Mouse (Mus musculus): ENCODE results near the gene Tex261. TPM values are rescaled to one million over a fixed set of nuclear protein-coding genes. Genes with fewer than 3 reads are reported as not detected.
"Not testable (repeated sequence)": the region's sequence is repeated elsewhere in the genome, so short reads cannot be mapped to it uniquely, and the experiment has no call there.

The Tex261 gene
- polyA plus RNA-seq, 1 experiment from 2014 or later = 76.9 TPM

DNA sequence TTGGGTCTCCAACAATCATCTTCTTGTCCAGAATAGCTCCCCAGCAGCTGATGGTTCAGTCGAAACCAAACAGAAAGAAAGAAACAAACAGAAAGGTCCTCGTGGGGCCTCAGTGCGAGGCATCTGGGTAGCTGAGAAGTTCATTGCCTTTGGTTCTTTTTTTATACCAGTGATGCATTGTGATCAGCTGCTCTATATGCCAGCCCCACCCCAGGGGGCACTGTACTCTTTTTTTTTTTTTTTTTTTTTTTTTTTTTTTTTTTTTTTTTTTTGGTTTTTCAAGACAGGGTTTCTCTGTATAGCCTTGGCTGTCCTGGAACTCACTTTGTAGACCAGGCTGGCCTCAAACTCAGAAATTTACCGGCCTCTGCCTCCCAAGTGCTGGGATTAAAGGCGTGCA, 14.9 kb upstream of the Tex261 start:
- not testable (repeated sequence) for H3K4me2 ChIP-seq; H3K9me3 ChIP-seq; ATAC-seq (ENCODE audit: insufficient number of reproducible peaks, insufficient read depth, low FRiP score, low TSS enrichment, low read depth); H3K4me3 ChIP-seq (replicated peaks); H3K27me3 ChIP-seq; H3K27ac ChIP-seq; H3K9ac ChIP-seq (replicated peaks); H3K4me1 ChIP-seq (replicated peaks); H3K36me3 ChIP-seq
- WGBS = 85% methylated on average over 5 of the region's 5 CpGs

DNA sequence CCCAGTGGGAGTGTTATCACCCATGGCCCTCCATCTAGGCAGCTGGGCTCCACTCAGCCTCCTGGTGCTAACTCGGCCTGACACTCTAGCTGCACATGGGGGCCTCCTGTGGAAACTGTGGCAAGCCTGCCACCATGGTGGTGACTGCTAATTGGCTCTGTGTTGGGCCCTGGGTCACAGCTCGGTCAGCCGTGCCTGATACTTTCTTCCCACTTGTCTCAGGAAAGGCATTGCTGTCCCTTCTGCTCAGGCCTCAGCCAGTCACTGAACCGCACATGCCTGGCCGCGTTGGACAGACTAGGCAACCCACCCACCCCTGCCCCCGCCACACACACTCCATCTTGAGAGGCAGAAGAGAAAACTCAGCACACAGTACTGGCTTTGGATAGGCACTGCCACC, 12.9 kb upstream of the Tex261 start:
- ATAC-seq (ENCODE audit: insufficient number of reproducible peaks, insufficient read depth, low FRiP score, low TSS enrichment, low read depth) = no peak
- Histone ChIP-seq H3K36me3 (no peaks in the 10 kb centered on the region), H3K27me3 (peaks cover 6% of the 10 kb centered on the region; the same call in 1 of the 2 replicates), H3K4me1 (replicated peaks) (no peaks in the 10 kb centered on the region), H3K27ac (no peak overlapping the region), H3K4me2 (no peak overlapping the region), H3K9me3 (no peaks in the 10 kb centered on the region), H3K9ac (replicated peaks) (no peak overlapping the region), H3K4me3 (replicated peaks) (no peak overlapping the region)
- WGBS = 81% methylated on average over 7 of the region's 7 CpGs

- no peaks in the 10 kb centered on the region for H3K36me3 ChIP-seq
- H3K9ac ChIP-seq (replicated peaks) = no peak overlapping the region
- no peak overlapping the region for H3K4me3 ChIP-seq (replicated peaks)
- 74% methylated on average over 3 of the region's 3 CpGs for WGBS
- H3K4me1 ChIP-seq (replicated peaks) = no peaks in the 10 kb centered on the region
- no peak overlapping the region for H3K27ac ChIP-seq
- H3K27me3 ChIP-seq = peaks cover 6% of the 10 kb centered on the region; the same call in 1 of the 2 replicates
- ATAC-seq (ENCODE audit: insufficient number of reproducible peaks, insufficient read depth, low FRiP score, low TSS enrichment, low read depth) = no peak
- no peaks in the 10 kb centered on the region for H3K9me3 ChIP-seq
- no peak overlapping the region for H3K4me2 ChIP-seq
Observed at GRCm38 (mm10) chr6:83786426-83786825, 10.8 kb upstream of the Tex261 start.

GRCm38 (mm10) chr6:83779026-83779425, 3.4 kb upstream of the Tex261 start:
- H3K9me3 ChIP-seq = no peaks in the 10 kb centered on the region
- no peak overlapping the region for H3K27ac ChIP-seq
- 7% methylated on average over 5 of the region's 5 CpGs for WGBS
- H3K27me3 ChIP-seq = no peaks in the 10 kb centered on the region
- H3K4me1 ChIP-seq (replicated peaks) = peaks cover 11% of the 10 kb centered on the region
- H3K36me3 ChIP-seq = no peaks in the 10 kb centered on the region
- H3K4me3 ChIP-seq (replicated peaks) = no peak overlapping the region
- no peak for ATAC-seq (ENCODE audit: insufficient number of reproducible peaks, insufficient read depth, low FRiP score, low TSS enrichment, low read depth)
- H3K9ac ChIP-seq (replicated peaks) = no peak overlapping the region
- no peak overlapping the region for H3K4me2 ChIP-seq

- Histone ChIP-seq H3K36me3 (0 out of 2 replicates have a peak, but pooled peaks cover 3% of the 10 kb centered on the region), H3K9me3 (no peaks in the 10 kb centered on the region), H3K4me1 (replicated peaks) (peaks cover 13% of the 10 kb centered on the region), H3K27ac (no peak overlapping the region), H3K4me3 (replicated peaks) (no peak overlapping the region), H3K4me2 (no peak overlapping the region), H3K9ac (replicated peaks) (no peak overlapping the region), H3K27me3 (no peaks in the 10 kb centered on the region)
- ATAC-seq (ENCODE audit: insufficient number of reproducible peaks, insufficient read depth, low FRiP score, low TSS enrichment, low read depth) = no peak
- 78% methylated on average over 7 of the region's 7 CpGs for WGBS
Observed at GRCm38 (mm10) chr6:83778306-83778705, 2.7 kb upstream of the Tex261 start.

DNA sequence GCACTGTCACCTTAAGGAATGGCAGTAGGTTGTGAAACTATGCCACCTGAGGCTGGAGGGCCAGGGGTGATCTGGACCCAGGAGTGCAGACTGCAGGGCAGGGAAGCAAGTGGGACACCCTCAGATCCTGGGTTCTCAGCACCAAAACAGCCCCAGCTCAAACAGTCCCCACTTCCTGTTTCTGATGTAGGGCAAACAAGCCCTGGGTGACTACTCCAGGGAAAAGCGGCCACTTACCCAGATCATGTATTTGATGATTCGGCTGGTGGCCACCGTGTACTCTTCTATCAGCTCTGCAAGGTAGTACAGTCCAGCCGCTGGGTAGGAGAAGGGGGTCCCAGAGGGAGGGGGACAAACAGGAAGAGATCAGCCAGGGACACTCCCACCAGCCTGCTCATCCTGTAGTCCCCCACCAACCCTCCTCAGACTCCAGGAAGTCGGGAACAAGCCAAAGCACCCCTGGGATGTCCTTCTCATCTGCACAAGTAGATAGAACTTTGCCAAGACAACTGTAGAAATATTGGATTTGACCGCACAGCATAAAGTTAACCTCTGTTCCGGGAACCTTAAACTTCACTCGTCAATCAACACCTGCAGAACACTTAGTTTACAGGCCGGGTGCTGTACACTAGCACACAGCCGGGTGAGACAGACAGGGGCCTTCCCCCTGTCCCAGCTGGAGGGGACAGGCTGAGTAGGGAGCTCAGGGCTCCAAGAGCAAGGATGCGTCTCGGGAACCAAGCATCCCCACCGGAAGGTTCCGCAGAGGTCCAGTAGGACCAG, 641 bp downstream of the Tex261 start:
- Histone ChIP-seq H3K27me3 (no peaks in the 10 kb centered on the region), H3K36me3 (peaks cover 34% of the 10 kb centered on the region), H3K9ac (replicated peaks) (peak overlapping the region; percentile 94), H3K4me1 (replicated peaks) (peaks cover 13% of the 10 kb centered on the region), H3K9me3 (no peaks in the 10 kb centered on the region), H3K4me2 (peak overlapping the region; percentile 89), H3K4me3 (replicated peaks) (peak overlapping the region; percentile 90), H3K27ac (peak overlapping the region; percentile 76)
- ATAC-seq (ENCODE audit: insufficient number of reproducible peaks, insufficient read depth, low FRiP score, low TSS enrichment, low read depth) = peak; percentile 32; the same call in 1 of the 2 replicates
- WGBS = under 1% methylated on average over 14 of the region's 14 CpGs

- no peak for ATAC-seq (ENCODE audit: insufficient number of reproducible peaks, insufficient read depth, low FRiP score, low TSS enrichment, low read depth)
- H3K4me3 ChIP-seq (replicated peaks) = peak overlapping the region; percentile 90
- H3K9ac ChIP-seq (replicated peaks) = peak overlapping the region; percentile 94; the same call in 1 of the 2 replicates
Observed at GRCm38 (mm10) chr6:83774126-83774525, 1.5 kb downstream of the Tex261 start.

DNA sequence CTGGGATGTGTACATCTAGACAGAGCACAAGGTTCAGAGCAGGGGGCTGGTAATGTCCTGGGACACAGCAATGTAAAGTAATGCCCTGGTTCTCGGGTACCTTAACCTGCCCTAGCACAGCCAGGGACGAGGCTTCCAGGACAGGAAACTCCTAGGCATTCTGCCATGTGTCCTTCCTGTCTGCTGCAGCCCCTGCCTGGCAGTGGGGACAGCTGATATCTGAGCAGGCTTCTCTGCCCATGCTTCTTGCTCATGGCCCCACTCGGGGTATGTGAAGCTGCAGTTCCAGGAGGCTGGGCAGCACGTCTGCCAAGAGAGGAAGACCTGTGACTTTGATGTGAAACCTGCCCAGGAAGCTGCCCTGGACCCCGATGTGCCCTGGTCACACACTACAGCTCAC, 7.1 kb downstream of the Tex261 start:
- 87% methylated on average over 5 of the region's 5 CpGs for WGBS
- Histone ChIP-seq H3K9ac (replicated peaks) (no peak overlapping the region), H3K27me3 (peaks cover 14% of the 10 kb centered on the region), H3K36me3 (peaks cover 50% of the 10 kb centered on the region), H3K4me3 (replicated peaks) (no peak overlapping the region), H3K4me2 (no peak overlapping the region), H3K4me1 (replicated peaks) (no peaks in the 10 kb centered on the region; the same call in 1 of the 2 replicates), H3K27ac (no peak overlapping the region), H3K9me3 (no peaks in the 10 kb centered on the region)
- no peak for ATAC-seq (ENCODE audit: insufficient number of reproducible peaks, insufficient read depth, low FRiP score, low TSS enrichment, low read depth)

More at GRCm38 (mm10) chr6:83774126-83774525, 1.5 kb downstream of the Tex261 start:
- H3K27ac ChIP-seq = no peak overlapping the region
- H3K36me3 ChIP-seq = peaks cover 43% of the 10 kb centered on the region
- 55% methylated on average over 8 of the region's 9 CpGs for WGBS
- no peaks in the 10 kb centered on the region for H3K27me3 ChIP-seq
- peak overlapping the region; percentile 89 for H3K4me2 ChIP-seq
- no peaks in the 10 kb centered on the region for H3K9me3 ChIP-seq
- peaks cover 13% of the 10 kb centered on the region for H3K4me1 ChIP-seq (replicated peaks)

GRCm38 (mm10) chr6:83766982-83767381, 8.6 kb downstream of the Tex261 start:
- ATAC-seq (ENCODE audit: insufficient number of reproducible peaks, insufficient read depth, low FRiP score, low TSS enrichment, low read depth) = no peak
- Histone ChIP-seq H3K4me2 (no peak overlapping the region), H3K4me1 (replicated peaks) (peaks cover 10% of the 10 kb centered on the region), H3K9me3 (no peaks in the 10 kb centered on the region), H3K36me3 (peaks cover 36% of the 10 kb centered on the region), H3K4me3 (replicated peaks) (no peak overlapping the region), H3K9ac (replicated peaks) (no peak overlapping the region), H3K27me3 (peaks cover 29% of the 10 kb centered on the region), H3K27ac (no peak overlapping the region)
- 91% methylated on average over 3 of the region's 3 CpGs for WGBS

DNA sequence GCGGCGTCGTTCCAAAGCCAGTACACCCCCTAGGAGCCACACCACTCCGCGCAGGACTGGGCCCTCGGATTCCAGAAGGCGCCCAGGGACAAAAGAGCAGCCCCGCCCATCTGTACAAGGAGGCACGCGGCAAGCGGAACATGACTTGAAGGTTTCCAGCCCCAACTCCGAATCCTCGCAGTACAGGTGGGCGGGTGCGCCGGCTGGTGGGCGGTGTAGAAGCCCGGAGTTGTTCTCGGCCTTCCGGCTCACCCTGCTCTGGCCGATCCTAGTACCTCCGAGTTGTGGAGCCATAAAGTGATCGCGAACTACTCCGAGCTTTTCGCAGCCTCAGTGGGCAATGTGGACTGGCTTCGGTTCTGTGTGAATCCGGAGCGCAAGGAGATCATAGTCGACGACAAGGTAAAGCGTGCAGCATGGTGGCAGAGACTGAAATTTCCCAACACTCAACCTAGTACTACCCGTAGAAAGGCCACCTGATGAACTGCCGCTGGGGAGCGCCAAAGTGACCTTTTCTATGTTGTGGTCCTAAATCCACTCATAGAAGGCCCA, 12.7 kb downstream of the Tex261 start:
- peak overlapping the region; percentile 66 for H3K4me2 ChIP-seq
- H3K27me3 ChIP-seq = peaks cover 68% of the 10 kb centered on the region
- H3K4me3 ChIP-seq (replicated peaks) = peak overlapping the region; percentile 38
- WGBS = 1% methylated on average over 35 of the region's 35 CpGs
- H3K36me3 ChIP-seq = no peaks in the 10 kb centered on the region
- H3K4me1 ChIP-seq (replicated peaks) = peaks cover 15% of the 10 kb centered on the region
- peak overlapping the region; percentile 46 for H3K9ac ChIP-seq (replicated peaks)
- no peaks in the 10 kb centered on the region for H3K9me3 ChIP-seq
- no peak overlapping the region for H3K27ac ChIP-seq
- ATAC-seq (ENCODE audit: insufficient number of reproducible peaks, insufficient read depth, low FRiP score, low TSS enrichment, low read depth) = peak; percentile 67

GRCm38 (mm10) chr6:83762344-83762743, 13.3 kb downstream of the Tex261 start, which contains the start of gene Ankrd53:
Gene Ankrd53, plus strand, starts transcription at chr6:83762644.
- Histone ChIP-seq H3K27me3 (peaks cover 74% of the 10 kb centered on the region), H3K9me3 (no peaks in the 10 kb centered on the region), H3K9ac (replicated peaks) (peak within 1 kb of the TSS; percentile 46), H3K4me1 (replicated peaks) (peaks cover 16% of the 10 kb centered on the region), H3K4me2 (peak within 1 kb of the TSS; percentile 66), H3K36me3 (no peaks in the 10 kb centered on the region), H3K27ac (no peak within 1 kb of the TSS), H3K4me3 (replicated peaks) (peak within 1 kb of the TSS; percentile 38)
- 15% methylated on average over 6 of the region's 6 CpGs for WGBS
- ATAC-seq (ENCODE audit: insufficient number of reproducible peaks, insufficient read depth, low FRiP score, low TSS enrichment, low read depth) = no peak
